Comparison of ENCODE assay signal across 30 mouse cellular contexts in the genomic region with DNA sequence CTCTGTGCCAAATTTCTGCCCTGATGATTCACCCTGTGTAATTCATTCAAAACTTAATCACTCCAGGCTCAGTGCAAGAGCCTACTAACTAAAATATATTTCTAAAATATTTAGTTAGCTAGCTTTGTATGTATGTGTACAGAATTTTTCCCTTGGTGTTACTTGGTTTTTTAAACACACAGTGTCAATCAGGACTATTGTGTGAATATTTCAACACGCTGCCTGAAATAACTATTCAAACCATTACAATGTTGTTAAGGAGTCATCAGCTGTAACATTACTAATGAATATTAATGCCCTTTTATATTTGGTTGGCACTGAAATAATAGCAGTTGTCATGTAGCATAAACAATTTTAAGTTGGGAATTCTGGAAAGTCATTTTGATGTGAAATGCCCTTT.
DNase-seq lines count a peak whose midpoint lies in the region; ATAC-seq and TF ChIP-seq lines count a peak whose summit lies in the region.
"Had no signal": no experiment of that assay in that cellular context is flagged by ENCODE, and none has a peak within 500 bp of the region (broad histone marks: within the 10 kb centered on the region; RNA-seq: fewer than 3 reads in every experiment).

No protein-coding gene starts in this region.

- 51% methylated on average over 1 of the region's 1 CpGs for WGBS in forebrain, embryonic 13.5 days
- 92% methylated on average over 1 of the region's 1 CpGs for WGBS in forebrain, embryonic 10.5 days
- 39% methylated on average over 1 of the region's 1 CpGs for WGBS in hindbrain, embryonic 13.5 days
- WGBS in hindbrain, embryonic 10.5 days = 76% methylated on average over 1 of the region's 1 CpGs
- 28% methylated on average over 1 of the region's 1 CpGs for WGBS in forebrain, postnatal 0 days
- WGBS in kidney, adult 2 months = 83% methylated on average over 1 of the region's 1 CpGs

- H3K9ac ChIP-seq in forebrain, embryonic 13.5 days = no peak overlapping the region
- no peak overlapping the region for H3K9ac ChIP-seq in hindbrain, embryonic 13.5 days
- H3K9ac ChIP-seq in forebrain, postnatal 0 days = no peak overlapping the region
- H3K9ac ChIP-seq: embryonic facial prominence, embryonic 13.5 days; heart, embryonic 12.5 days; heart, embryonic 15.5 days; hindbrain, embryonic 15.5 days had no signal

- H3K36me3 ChIP-seq in forebrain, embryonic 13.5 days (ENCODE audit: poor library complexity, severe bottlenecking) = no peaks in the 10 kb centered on the region
- H3K36me3 ChIP-seq in forebrain, embryonic 10.5 days (replicated peaks) = no peaks in the 10 kb centered on the region
- H3K36me3 ChIP-seq in hindbrain, embryonic 13.5 days = no peaks in the 10 kb centered on the region
- no peaks in the 10 kb centered on the region for H3K36me3 ChIP-seq in hindbrain, embryonic 10.5 days
- H3K36me3 ChIP-seq in forebrain, postnatal 0 days (ENCODE audit: insufficient read depth) = no peaks in the 10 kb centered on the region
- H3K36me3 ChIP-seq in kidney, adult 2 months (ENCODE audit: control insufficient read depth, insufficient read depth, low read length) = no peaks in the 10 kb centered on the region
- H3K36me3 ChIP-seq: embryonic facial prominence, embryonic 10.5 days; embryonic facial prominence, embryonic 13.5 days; G1E; heart, embryonic 12.5 days; heart, embryonic 15.5 days; hindbrain, embryonic 15.5 days had no signal

- H3K4me3 ChIP-seq in forebrain, embryonic 13.5 days = no peak overlapping the region
- no peak overlapping the region for H3K4me3 ChIP-seq in forebrain, embryonic 10.5 days
- H3K4me3 ChIP-seq in hindbrain, embryonic 13.5 days = no peak overlapping the region
- H3K4me3 ChIP-seq in hindbrain, embryonic 10.5 days = no peak overlapping the region
- no peak overlapping the region for H3K4me3 ChIP-seq in forebrain, postnatal 0 days (ENCODE audit: low read depth, low read length)
- H3K4me3 ChIP-seq in kidney, adult 2 months (ENCODE audit: insufficient read depth, low read depth, low read length) = no peak overlapping the region
- H3K4me3 ChIP-seq: embryonic facial prominence, embryonic 10.5 days; embryonic facial prominence, embryonic 13.5 days; erythroblast, embryonic 14.5 days; gastrocnemius, adult 2 months; heart, embryonic 12.5 days; heart, embryonic 15.5 days; hindbrain, embryonic 15.5 days had no signal

- no peak for DNase-seq in forebrain, embryonic 10.5 days (ENCODE audit: extremely low spot score, low spot score)
- DNase-seq in hindbrain, embryonic 10.5 days (ENCODE audit: low spot score) = no peak
- DNase-seq in brain, adult 2 months (ENCODE audit: low read depth, low spot score) = peak; percentile 24
- no peak for DNase-seq in forebrain, postnatal 0 days
- no peak for DNase-seq in kidney, adult 2 months
- DNase-seq: adrenal gland, adult 8-10 months; adrenal gland, postnatal 36 days; B cell, adult 2 months; cerebellum, adult 11-12 months; cerebellum, adult 8-10 months; cerebellum, postnatal 10 days; cerebellum, postnatal 36 days; embryo, embryonic 11 days; gastrocnemius, adult 2 months; gastrocnemius, postnatal 14 days; heart, adult 18-20 months; heart, postnatal 10 days; heart, postnatal 36 days; kidney, adult 8-10 months had no signal

- no peak overlapping the region for H3K27ac ChIP-seq in forebrain, embryonic 13.5 days
- no peak overlapping the region for H3K27ac ChIP-seq in forebrain, embryonic 10.5 days
- peak overlapping the region; percentile 30; the same call in 1 of the 2 replicates for H3K27ac ChIP-seq in hindbrain, embryonic 13.5 days
- H3K27ac ChIP-seq in hindbrain, embryonic 10.5 days = no peak overlapping the region
- no peak overlapping the region for H3K27ac ChIP-seq in forebrain, postnatal 0 days (ENCODE audit: low read depth, low read length)
- H3K27ac ChIP-seq in kidney, adult 2 months (ENCODE audit: insufficient read depth, low read depth, low read length) = no peak overlapping the region
- H3K27ac ChIP-seq: embryonic facial prominence, embryonic 10.5 days; embryonic facial prominence, embryonic 13.5 days; gastrocnemius, adult 2 months; heart, embryonic 15.5 days; hindbrain, embryonic 15.5 days had no signal

- no peak for TF ChIP-seq POLR2A in kidney, adult 2 months (IDR thresholded peaks at IDR 0.05; ENCODE audit: low read depth, low read length)

- H3K27me3 ChIP-seq in forebrain, embryonic 13.5 days = no peaks in the 10 kb centered on the region
- no peaks in the 10 kb centered on the region for H3K27me3 ChIP-seq in forebrain, embryonic 10.5 days (ENCODE audit: poor library complexity, severe bottlenecking)
- H3K27me3 ChIP-seq in hindbrain, embryonic 13.5 days = no peaks in the 10 kb centered on the region
- no peaks in the 10 kb centered on the region for H3K27me3 ChIP-seq in hindbrain, embryonic 10.5 days (ENCODE audit: insufficient read depth, poor library complexity, severe bottlenecking)
- no peaks in the 10 kb centered on the region for H3K27me3 ChIP-seq in forebrain, postnatal 0 days (ENCODE audit: insufficient read depth, low read length)
- no peaks in the 10 kb centered on the region for H3K27me3 ChIP-seq in kidney, adult 2 months (replicated peaks; ENCODE audit: control insufficient read depth, insufficient read depth, low read length)
- H3K27me3 ChIP-seq: CH12.LX; embryonic facial prominence, embryonic 13.5 days; heart, embryonic 12.5 days; heart, embryonic 15.5 days; hindbrain, embryonic 15.5 days had no signal

- peaks cover 10% of the 10 kb centered on the region for H3K4me1 ChIP-seq in forebrain, embryonic 13.5 days
- H3K4me1 ChIP-seq in forebrain, embryonic 10.5 days = no peaks in the 10 kb centered on the region
- no peaks in the 10 kb centered on the region; the same call in 1 of the 2 replicates for H3K4me1 ChIP-seq in hindbrain, embryonic 13.5 days (replicated peaks)
- H3K4me1 ChIP-seq in hindbrain, embryonic 10.5 days (replicated peaks) = no peaks in the 10 kb centered on the region
- H3K4me1 ChIP-seq in forebrain, postnatal 0 days (ENCODE audit: insufficient read depth) = no peaks in the 10 kb centered on the region; the same call in 1 of the 2 replicates
- no peaks in the 10 kb centered on the region for H3K4me1 ChIP-seq in kidney, adult 2 months (ENCODE audit: control insufficient read depth, insufficient read depth, low read length)
- H3K4me1 ChIP-seq: heart, embryonic 12.5 days; heart, embryonic 15.5 days; hindbrain, embryonic 15.5 days had no signal

- no peak for TF ChIP-seq CTCF in forebrain, postnatal 0 days (IDR thresholded peaks at IDR 0.05; ENCODE audit: low read depth)
- no peak for TF ChIP-seq CTCF in kidney, adult 2 months (conservative IDR thresholded peaks at IDR 0.05; ENCODE audit: insufficient read depth, insufficient read length, low read depth, low read length)

- H3K9me3 ChIP-seq in forebrain, embryonic 13.5 days (replicated peaks) = no peaks in the 10 kb centered on the region
- no peaks in the 10 kb centered on the region for H3K9me3 ChIP-seq in forebrain, embryonic 10.5 days
- H3K9me3 ChIP-seq in hindbrain, embryonic 13.5 days = no peaks in the 10 kb centered on the region
- no peaks in the 10 kb centered on the region for H3K9me3 ChIP-seq in hindbrain, embryonic 10.5 days
- no peaks in the 10 kb centered on the region for H3K9me3 ChIP-seq in forebrain, postnatal 0 days (ENCODE audit: low read length)
- H3K9me3 ChIP-seq: embryonic facial prominence, embryonic 10.5 days; embryonic facial prominence, embryonic 13.5 days; G1E; heart, embryonic 12.5 days; heart, embryonic 15.5 days; hindbrain, embryonic 15.5 days had no signal

- H3K4me2 ChIP-seq in forebrain, embryonic 13.5 days = no peak overlapping the region
- H3K4me2 ChIP-seq in hindbrain, embryonic 13.5 days = no peak overlapping the region
- H3K4me2 ChIP-seq in forebrain, postnatal 0 days (ENCODE audit: low read depth) = no peak overlapping the region
- H3K4me2 ChIP-seq: embryonic facial prominence, embryonic 13.5 days; heart, embryonic 12.5 days; heart, embryonic 15.5 days; hindbrain, embryonic 15.5 days had no signal

- ATAC-seq in forebrain, embryonic 13.5 days = peak; percentile 43
- ATAC-seq in hindbrain, embryonic 13.5 days (ENCODE audit: low FRiP score) = no peak
- ATAC-seq in forebrain, postnatal 0 days = peak; percentile 25; the same call in 1 of the 2 replicates
- ATAC-seq: intestine, postnatal 0 days had no signal
